23 mouse cellular contexts compared by ENCODE assay signal in the genomic region with DNA sequence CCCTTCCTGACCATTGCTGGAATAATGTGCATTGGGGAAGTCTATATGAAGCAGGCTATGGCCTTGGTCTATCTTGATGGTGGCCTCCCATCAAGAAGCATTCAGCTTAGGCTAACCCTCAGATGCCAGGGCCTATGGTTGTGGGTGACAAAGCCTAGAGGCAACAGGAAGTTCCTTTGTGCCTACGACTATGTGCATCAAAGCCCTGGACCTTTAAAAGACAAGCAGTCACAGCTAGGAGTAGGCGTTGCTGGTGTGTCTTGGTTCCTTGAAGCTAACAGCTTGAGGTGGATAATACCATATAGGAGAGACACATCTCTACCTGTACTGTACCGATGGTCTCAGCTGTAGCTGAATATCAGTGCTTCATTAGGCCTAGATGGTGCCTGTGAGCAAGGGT. TPM values are rescaled to one million over a fixed set of nuclear protein-coding genes. Genes with fewer than 3 reads are reported as not detected.
"Had no signal": no experiment of that assay in that cellular context is flagged by ENCODE, and none has a peak within 500 bp of the region (broad histone marks: within the 10 kb centered on the region; RNA-seq: fewer than 3 reads in every experiment).

No protein-coding gene starts in this region.

- ATAC-seq: liver, postnatal 0 days; lung, postnatal 0 days; midbrain, embryonic 13.5 days; midbrain, embryonic 15.5 days had no signal

- H3K9ac ChIP-seq: liver, postnatal 0 days; lung, embryonic 15.5 days; midbrain, embryonic 13.5 days; midbrain, embryonic 15.5 days; neural tube, embryonic 13.5 days; neural tube, embryonic 15.5 days; stomach, embryonic 15.5 days had no signal

- DNase-seq: liver, postnatal 0 days; lung, adult 2 months; lung, postnatal 14 days; lung, postnatal 36 days; retina, postnatal 1 day; right cerebral cortex, adult 18-20 months; right cerebral cortex, postnatal 25 days; right cerebral cortex, postnatal 4 days; thymus, adult 2 months; thymus, postnatal 14 days; thymus, postnatal 36 days had no signal

- H3K4me2 ChIP-seq: lung, embryonic 15.5 days; midbrain, embryonic 11.5 days; midbrain, embryonic 13.5 days; midbrain, embryonic 15.5 days; neural tube, embryonic 13.5 days; neural tube, embryonic 15.5 days; stomach, embryonic 15.5 days had no signal

- H3K4me3 ChIP-seq: lung, embryonic 15.5 days; megakaryocyte, embryonic 14.5 days; midbrain, embryonic 13.5 days; midbrain, embryonic 15.5 days; neural tube, embryonic 13.5 days; neural tube, embryonic 15.5 days; stomach, embryonic 15.5 days had no signal

- H3K9me3 ChIP-seq: lung, embryonic 15.5 days; megakaryocyte, embryonic 14.5 days; midbrain, embryonic 13.5 days; midbrain, embryonic 15.5 days; neural tube, embryonic 13.5 days; neural tube, embryonic 15.5 days; stomach, embryonic 15.5 days had no signal

- H3K27me3 ChIP-seq: lung, embryonic 15.5 days; midbrain, embryonic 13.5 days; midbrain, embryonic 15.5 days; neural tube, embryonic 13.5 days; neural tube, embryonic 15.5 days; stomach, embryonic 15.5 days had no signal

- H3K27ac ChIP-seq: lung, embryonic 15.5 days; macrophage; midbrain, embryonic 13.5 days; midbrain, embryonic 15.5 days; neural tube, embryonic 13.5 days; neural tube, embryonic 15.5 days; stomach, embryonic 15.5 days; stomach, postnatal 0 days had no signal

- H3K36me3 ChIP-seq: lung, embryonic 15.5 days; midbrain, embryonic 13.5 days; midbrain, embryonic 15.5 days; neural tube, embryonic 13.5 days; neural tube, embryonic 15.5 days; stomach, embryonic 15.5 days had no signal

RNA-seq across cellular contexts. Expression of a gene that starts 55.5 kb away (rescaled TPM):
- total RNA-seq: megakaryocyte progenitor cell, adult 5-6 weeks had no signal
- polyA plus RNA-seq: lung, embryonic 15.5 days; lung, postnatal 0 days had no signal
